Mouse (Mus musculus) pancreas, adult 10 weeks (tissue): ENCODE measurements around the gene Atxn1. TPM values are rescaled to one million over a fixed set of nuclear protein-coding genes. Genes with fewer than 3 reads are reported as not detected.

Experiments
- polyA plus RNA-seq: library from polyadenylated mRNA; stranded (reverse); fragments of 350-450 nt; fragmentation: Illumina TruSeq; extraction: RNeasy Lipid Tissue Mini Kit (QIAGEN cat#74804); gene quantifications from one replicate; pipeline ENCODE4 v1.2.3, GENCODE M21; 2015; ENCODE audit warnings: low read depth, low replicate concordance; ENCODE audit not compliant: insufficient read depth

The Atxn1 gene
- polyA plus RNA-seq = 1.5 TPM

DNA sequence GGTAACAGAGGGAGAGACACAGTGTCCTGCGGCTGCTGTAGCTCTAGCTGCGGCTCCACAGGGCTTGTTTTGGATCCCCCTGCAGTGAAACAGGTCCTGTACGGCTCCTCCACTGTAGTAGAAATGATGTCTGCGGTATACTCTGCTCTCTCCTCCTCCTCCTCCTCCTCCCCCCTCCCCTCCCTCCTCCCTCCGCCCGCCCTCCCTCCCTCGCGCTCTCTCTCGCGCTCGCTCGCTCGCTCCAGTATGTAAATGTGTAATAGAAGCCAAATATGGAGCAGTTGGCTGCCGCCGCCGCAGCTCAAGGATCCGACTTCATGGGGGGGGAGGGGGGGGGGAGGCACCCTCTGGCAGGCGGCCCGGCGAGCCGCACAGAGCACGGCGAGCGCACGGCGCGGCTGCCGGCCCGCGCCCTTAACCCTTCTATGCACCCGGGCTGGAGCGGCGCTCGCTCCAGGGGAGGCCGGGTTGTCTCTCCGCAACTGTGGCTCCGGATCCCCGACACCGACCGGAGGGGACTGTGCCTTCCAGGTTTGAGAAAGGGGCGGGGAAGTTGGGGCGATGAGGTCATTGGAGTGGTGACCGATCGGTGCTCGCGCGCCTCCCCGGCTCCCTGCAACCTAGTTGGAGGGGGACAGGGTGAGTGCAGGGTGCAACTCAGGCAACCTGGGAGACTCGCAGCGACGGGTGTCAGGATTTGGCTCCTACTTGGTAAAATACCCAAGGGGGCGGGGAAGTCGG is at the start of gene Atxn1:
Atxn1 (minus strand) TSS at position 156 of the 741 bp plus-strand sequence.

DNA sequence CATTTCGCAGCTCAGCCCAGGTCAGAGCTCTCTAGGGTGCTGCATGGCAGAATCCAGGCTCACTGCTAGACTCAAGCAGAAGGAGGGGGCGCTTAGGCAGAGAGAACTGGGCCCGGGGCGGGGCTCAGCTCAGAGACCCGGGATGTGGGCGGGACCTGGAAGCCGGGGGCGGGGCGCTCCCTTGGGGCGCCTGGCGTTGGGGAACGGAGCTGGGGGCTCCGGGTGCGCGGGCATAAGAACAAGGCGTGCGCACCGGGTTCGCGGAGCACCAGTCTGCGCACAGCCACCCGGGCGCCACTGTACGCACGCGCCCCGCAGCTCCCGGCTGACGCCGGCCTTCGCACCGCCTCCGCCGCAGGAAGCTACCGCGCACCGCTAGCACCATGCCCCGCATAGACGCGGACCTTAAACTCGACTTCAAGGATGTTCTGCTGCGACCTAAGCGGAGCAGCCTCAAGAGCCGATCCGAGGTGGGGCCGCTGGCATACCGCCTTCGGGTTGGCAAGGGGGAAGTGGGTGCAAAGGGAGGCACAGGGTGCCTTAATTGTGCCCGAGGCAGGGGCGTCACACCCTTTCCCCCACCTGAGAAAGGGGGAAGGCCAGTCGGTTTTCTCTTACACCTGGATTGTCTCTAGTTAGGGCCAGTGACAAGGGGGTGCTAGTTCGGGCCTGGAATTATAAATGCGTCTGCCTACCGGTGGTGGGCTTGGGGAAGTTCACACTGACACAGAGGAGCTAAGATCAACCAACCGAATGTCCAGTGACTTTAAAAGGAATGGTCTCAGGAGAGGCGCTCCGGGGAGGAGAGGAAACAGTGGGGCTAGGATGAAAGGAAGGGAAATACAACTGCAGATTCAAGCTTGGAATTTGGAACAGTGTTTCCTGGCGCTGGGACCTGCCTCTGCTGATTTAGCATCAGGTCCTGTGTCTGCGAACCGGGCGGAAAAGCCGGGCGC is 457.3 kb downstream of the Atxn1 start, which contains the start of gene Gmpr:
Gmpr (plus strand) TSS at position 171 of the 956 bp plus-strand sequence.

